Mouse (Mus musculus) liver, adult 2 months (tissue): ENCODE measurements around the gene Tbp.

ENCODE experiments used
- CTCF ChIP-seq: fragments of 200-500 bp; IDR thresholded peaks from 2 replicates; pipeline ENCODE4 v1.5.1; 2011; ENCODE audit warnings: low read depth, low read length, control low read depth
- POLR2A ChIP-seq: fragments of 200-500 bp; IDR thresholded peaks from 2 replicates; pipeline ENCODE4 v1.6.1; 2011; ENCODE audit warnings: low read length, control low read depth; ENCODE audit not compliant: insufficient read depth; ENCODE audit errors: extremely low read depth

- TF ChIP-seq CTCF (no peak), POLR2A (no peak)
These were observed 46.8 kb downstream of the Tbp start for GRCm38 (mm10) chr17:15546440-15546839.
